Mouse (Mus musculus) adrenal gland, postnatal 4 days (tissue): ENCODE measurements around the gene Hpcal4. TPM values are rescaled to one million over a fixed set of nuclear protein-coding genes. Genes with fewer than 3 reads are reported as not detected.

Experiments
- DNase-seq, 2 experiments: peaks; one replicate each; pipeline ENCODE4 v3.0.0; 2021 to 2022; ENCODE audit warnings: low spot score in 2 of 2, mixed read lengths in 2 of 2
- total RNA-seq, 2 experiments: library from RNA; stranded (reverse); gene quantifications; 2 replicates each; pipeline ENCODE4 v1.2.3; 2021

Hpcal4 gene
- total RNA-seq, 2 experiments from 2014 or later: 3.1 to 5.5 TPM

- DNase-seq: no peak
Measured at GRCm38 (mm10) chr4:123201186-123202093, 18.4 kb downstream of the Hpcal4 start, which contains the start of gene Nt5c1a. Gene Nt5c1a (plus strand): TSS chr4:123201504.

- no peak for DNase-seq
Measured at GRCm38 (mm10) chr4:123202094-123202420, 19.0 kb downstream of the Hpcal4 start.

DNA sequence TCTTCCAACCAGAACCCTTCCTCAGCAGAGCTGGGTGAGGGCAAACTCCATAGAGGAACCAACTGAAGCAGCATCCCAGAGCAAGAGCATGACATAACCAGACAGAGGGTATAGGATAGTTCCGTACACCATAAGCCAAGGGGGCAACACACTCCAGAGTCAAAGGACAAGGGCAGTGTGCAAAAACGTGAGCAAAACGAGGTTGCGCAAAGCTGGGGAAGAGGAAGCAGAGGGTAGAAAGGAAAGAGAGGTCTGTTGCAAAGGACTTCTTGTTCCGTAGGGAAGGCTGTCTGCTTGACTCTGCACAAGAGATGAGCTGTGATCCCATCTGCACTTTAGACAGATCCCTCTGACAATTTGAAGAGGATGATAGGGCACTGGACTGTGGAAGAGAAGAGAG, 24.3 kb downstream of the Hpcal4 start:
- no peak for DNase-seq

- DNase-seq: no peak
Measured at GRCm38 (mm10) chr4:123210996-123211395, 28.0 kb downstream of the Hpcal4 start.

DNA sequence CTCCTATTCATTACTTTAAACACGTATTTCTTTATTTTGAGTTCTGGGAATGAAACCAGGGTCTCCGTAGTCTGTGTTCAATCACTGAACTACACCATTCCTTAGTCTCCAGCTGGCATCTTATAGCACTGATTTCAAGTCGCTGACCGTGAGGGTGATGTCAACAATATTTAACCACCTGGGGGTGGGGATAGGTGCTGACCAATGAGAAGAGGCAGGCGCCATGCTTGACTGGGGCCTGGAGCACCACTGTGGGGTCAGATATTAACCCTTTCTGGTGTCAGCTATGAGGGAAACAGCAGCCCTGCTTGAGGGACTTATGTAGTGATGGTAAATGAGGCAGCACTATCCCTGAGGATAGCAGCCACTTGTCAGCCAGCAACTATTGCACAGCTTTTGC, 28.4 kb downstream of the Hpcal4 start:
- no peak for DNase-seq

GRCm38 (mm10) chr4:123212330-123212729, 29.3 kb downstream of the Hpcal4 start:
- no peak for DNase-seq

- DNase-seq: no peak
Measured at GRCm38 (mm10) chr4:123213975-123214374, 30.9 kb downstream of the Hpcal4 start.

DNA sequence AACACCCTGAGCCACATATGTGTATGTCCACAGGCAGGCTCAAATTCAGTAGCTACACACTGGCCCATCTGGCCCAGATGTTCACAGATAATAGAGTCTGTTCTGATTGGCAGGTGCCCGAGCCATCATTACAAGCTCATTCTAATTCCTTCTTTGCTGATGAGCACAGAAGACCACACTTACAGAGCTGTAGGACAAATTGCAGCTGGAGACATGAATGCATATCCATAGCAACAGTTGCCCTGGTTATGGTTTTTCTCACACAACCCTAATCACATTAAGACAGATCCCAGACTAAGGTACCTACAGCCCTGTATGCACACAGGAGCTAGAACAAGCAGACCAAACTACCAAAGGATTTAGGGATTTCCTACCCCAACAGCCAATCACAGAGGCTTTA, 32.3 kb downstream of the Hpcal4 start:
- no peak for DNase-seq

DNA sequence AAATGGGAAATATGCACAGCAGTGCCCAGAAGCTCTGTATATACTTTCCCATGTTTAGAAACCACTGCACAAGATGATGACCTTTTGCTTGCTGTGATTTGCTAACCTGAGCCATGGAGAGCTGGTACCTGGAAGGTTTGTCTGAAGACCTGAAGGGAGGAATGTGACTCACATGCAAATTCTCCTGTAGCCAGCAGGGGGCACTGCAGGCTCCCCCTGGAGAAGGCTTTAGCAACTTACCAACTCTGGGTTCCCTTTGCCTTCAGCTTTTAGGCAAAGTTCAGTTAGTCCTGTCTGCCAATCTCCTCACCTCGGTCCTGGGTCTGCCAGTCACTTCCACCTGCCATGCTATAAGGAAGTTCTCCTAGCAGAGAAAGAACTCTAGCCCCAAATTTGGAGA, 33.8 kb downstream of the Hpcal4 start:
- DNase-seq: no peak

DNA sequence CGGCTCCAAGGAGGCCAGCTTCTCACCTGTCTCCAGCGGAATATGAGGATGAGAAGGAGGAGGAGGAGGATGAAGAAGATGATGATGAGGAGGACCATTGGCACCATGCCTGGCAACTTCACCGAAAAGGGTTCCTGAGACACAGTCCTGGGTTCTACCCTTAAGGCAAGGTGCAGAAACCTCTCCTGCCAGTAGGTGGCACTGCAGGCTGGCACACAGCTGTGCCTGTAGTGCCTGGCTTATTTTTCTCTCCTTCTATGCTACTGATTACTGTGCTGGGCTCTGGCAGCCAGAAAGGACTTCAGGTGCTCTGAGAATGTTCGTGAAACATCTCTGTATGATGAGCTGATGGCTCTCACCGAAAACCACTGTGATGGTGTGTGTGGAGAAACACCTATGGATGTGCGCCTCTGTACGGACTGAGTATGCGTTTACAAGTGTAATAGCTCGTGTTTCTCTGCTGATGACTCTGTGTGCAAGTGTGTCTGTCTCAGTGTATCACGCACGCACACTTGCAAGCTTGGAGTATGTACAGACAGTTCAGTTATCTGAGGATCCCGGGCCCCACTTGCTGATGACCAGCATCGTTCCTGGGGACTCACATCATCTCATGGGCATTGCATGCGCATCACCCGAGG, 36.8 kb downstream of the Hpcal4 start:
- peak in 1 of 2 experiments; percentile 58 for DNase-seq

DNA sequence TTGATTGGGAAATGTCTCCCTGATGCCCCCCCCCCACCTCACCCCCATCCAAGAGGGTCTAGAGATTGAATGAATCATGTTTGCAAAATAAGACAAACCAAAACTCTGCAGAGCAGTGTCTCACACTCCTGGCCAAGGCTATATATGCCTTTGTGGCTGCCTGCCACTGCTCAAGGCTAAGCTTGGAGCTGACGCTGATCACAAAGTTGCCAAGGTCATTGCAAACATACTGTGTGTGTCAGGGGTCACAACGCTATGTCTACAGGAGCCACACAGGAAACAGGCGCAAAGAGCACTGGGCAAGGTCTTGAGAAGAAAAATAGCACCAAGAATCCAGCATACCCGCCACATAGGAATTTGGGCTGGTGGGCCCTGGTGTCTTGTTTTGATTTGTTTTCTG, 37.6 kb downstream of the Hpcal4 start:
- no peak for DNase-seq

- no peak for DNase-seq
Measured at GRCm38 (mm10) chr4:123223309-123223708, 40.3 kb downstream of the Hpcal4 start.

DNA sequence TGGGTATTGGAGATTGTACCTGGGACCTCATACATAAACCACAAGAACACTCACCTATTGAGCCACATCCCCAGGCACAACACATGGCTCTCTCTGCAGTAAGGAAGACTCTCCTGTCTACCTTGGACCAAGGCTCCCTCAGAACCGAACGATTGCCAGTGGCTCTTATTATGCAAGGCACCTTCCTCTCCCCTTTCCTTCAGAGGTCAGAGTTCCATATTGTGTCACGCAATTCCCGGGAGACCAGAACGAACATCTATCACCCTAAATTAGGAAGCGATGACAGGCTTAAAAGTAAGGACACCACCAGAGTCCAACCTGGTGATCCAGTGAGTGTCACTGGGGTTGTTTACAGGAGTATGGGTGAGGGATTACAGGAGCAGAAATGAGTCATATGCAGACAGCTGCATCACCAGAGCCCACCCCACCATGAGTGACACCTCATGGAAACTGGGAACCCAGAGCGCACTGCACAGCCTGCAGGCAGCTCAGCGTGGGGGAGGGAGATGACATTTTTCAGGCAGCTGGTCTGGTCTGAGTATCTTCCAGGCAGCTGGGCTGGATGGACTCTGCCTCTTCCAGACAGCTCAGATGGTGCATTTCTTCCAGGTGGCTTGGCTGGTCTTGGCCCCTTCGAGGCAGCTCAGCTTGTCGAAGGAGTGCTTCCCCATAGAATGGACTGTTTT, 42.8 kb downstream of the Hpcal4 start:
- DNase-seq: no peak

GRCm38 (mm10) chr4:123227707-123228106, 44.7 kb downstream of the Hpcal4 start:
- no peak for DNase-seq

DNA sequence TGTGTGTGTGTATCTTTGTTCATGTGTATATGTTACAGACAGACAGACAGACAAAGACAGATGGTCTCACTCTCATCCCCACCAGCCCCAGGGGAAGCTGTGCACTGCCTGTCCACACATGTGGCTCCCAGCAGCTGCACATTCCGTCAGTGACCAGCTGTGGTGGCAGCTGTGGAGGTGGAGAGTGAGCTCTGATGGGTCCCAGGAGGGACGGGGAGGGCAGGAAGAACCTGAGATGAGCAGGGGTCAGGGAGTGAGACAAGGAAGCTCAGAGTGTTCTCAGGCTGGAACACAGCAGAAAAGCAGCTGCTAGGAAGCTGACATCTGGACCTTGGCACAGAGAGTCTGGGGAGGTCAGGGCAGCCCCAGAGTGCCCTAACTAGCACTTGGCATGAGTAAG, 45.2 kb downstream of the Hpcal4 start:
- DNase-seq: no peak

DNA sequence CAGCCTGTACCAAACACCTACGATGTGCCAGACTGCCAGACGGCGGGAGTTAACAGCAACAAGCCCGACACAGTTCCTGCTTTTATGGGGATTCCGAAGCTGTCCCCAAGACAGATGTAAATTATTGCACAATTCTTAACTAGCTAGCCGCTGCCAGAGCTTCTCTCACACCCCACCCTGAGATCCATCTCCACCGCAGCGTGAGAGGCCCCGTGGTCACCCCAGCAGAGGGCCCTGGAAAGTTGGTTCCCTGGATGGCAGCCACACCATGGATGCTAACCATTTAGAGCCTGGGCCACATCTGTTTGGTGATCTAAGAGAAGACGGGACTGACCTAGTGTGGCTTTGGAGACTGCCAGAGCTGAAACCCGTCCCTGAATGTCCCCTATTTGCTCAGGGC, 46.1 kb downstream of the Hpcal4 start:
- DNase-seq: no peak

DNA sequence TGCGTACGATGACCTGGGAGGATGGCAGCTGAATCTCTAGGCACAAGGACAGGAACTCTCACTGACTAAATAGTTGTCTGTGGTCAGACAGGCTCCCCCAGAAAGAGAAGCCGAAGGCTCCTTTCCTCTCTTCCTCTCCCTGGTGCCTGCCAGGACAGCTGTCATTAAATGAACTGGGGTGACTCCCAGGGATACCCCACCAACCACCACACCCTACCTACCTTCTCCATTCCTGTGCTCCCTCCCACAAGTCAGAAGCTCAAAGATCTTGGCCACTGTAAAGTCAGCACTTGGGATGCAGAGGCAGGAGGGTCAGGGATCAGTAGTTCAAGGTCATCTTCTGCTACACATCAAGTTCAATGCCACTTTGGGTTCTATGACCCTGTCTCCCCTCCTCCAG, 49.8 kb downstream of the Hpcal4 start:
- no peak for DNase-seq

DNA sequence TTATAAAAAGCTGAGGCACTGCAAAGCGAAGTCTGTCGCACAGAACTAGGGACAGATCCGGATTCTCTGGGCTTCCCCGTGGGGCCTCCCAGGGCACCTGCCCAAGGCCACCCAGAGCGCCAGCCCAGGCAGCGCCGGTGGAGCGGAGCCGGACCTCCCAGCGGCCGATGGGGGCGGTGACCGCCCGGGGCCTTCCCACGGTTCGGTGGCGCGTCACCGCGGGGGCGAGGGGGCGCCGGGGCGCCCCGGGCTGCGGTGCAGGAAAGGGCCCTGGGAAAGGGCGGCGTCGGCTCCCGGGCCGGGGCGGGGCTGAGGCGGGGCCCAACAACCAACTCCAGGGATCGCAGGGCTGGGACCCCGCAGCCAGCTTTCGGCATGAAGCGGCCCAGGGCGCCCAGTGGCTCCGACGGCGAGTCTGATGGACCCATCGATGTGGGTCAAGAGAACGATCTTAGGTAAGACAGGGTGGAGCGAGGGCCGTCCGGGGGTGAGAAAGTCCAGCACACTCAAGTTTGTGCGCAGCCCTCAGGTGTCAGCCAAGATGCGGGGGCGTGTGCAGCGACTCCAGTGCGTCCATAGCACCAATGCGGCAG, 50.6 kb downstream of the Hpcal4 start, which contains the start of gene Heyl:
Heyl (plus strand) TSS at position 65 of the 593 bp plus-strand sequence.
- DNase-seq: no peak

DNA sequence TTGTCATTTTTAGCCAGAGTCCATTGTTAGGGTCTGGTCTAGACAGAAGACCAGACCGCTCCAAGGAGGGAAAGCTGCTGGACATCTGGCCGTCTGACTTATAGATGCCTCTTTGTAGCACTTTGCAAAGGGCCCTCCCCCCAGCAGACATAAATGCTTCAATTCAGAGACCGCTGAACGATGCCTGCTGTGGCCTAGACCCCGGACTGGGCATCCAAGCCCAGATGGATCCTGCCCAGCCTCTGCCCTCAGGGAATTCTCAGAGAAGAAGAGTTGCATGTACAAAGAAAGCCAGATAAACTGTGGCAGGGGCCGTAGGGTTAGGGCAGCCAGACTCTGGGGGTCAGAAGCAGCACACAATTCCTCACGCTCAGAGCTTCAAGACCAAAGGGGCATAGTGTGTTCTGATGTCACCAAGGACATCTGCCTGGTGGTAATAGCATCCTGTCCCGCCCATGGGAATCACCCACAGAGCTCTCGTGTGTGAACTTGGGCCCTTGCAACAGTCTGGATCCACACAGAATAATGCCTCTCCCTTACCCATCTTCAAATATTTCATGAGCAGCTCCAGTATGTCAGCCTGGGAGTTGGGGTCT, 52.9 kb downstream of the Hpcal4 start:
- DNase-seq: no peak

DNA sequence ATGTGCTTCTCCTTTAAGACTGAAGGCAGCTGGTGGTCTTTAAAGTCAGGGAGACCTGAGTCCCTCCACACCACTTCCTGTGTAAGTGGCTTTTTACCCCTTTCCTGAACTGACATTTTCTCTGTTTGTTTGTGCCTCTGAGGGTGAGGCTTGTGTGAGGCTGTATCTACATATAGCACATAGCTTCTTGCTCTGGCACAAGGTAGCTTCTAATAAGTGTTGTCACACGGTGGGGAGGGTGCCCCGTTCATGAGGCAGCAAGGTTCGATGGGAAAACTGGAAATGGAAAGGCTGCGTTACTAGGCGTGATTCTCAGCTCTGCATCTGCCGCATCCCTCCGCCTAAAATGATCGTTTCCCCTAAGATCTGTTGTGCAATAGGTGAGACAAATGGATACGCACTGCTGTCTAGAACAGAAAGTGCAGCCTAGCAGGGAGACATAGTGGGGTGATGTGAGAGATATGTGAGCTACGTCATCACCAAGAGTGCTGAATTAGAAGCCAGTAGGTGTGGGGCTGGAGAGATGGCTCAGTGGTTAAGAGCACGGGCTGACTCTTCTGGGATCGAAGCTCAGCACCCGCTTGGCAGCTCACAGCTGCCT, 53.5 kb downstream of the Hpcal4 start:
- no peak for DNase-seq
